Mouse (Mus musculus): ENCODE results near the gene Asic3.

GRCm38 (mm10) chr5:24451264-24452029 lies 38.3 kb downstream of the Asic3 start:
- TF ChIP-seq GATA1 (IDR thresholded peaks at IDR 0.05; ENCODE audit: low read length) (no peak), TAL1 (IDR thresholded peaks at IDR 0.05; ENCODE audit: low read length) (no peak)

Data from erythroblast, embryonic 14.5 days (primary cell).